Mouse (Mus musculus): ENCODE results near the gene Ccdc114. TPM values are rescaled to one million over a fixed set of nuclear protein-coding genes. Genes with fewer than 3 reads are reported as not detected.

Ccdc114 gene
- polyA plus RNA-seq, 1 experiment from 2014 or later = 5.2 TPM

- no peak for ATAC-seq (ENCODE audit: insufficient number of reproducible peaks, insufficient read depth, low FRiP score, low TSS enrichment, low read depth)
- Histone ChIP-seq H3K9ac (replicated peaks) (no peak overlapping the region), H3K9me3 (no peaks in the 10 kb centered on the region), H3K27ac (no peak overlapping the region), H3K27me3 (no peaks in the 10 kb centered on the region), H3K4me2 (no peak overlapping the region), H3K4me1 (replicated peaks) (no peaks in the 10 kb centered on the region), H3K4me3 (replicated peaks) (no peak overlapping the region), H3K36me3 (no peaks in the 10 kb centered on the region)
- WGBS = 64% methylated on average over 6 of the region's 6 CpGs
Observed at GRCm38 (mm10) chr7:45986893-45987292, 63.0 kb downstream of the Ccdc114 start.

DNA sequence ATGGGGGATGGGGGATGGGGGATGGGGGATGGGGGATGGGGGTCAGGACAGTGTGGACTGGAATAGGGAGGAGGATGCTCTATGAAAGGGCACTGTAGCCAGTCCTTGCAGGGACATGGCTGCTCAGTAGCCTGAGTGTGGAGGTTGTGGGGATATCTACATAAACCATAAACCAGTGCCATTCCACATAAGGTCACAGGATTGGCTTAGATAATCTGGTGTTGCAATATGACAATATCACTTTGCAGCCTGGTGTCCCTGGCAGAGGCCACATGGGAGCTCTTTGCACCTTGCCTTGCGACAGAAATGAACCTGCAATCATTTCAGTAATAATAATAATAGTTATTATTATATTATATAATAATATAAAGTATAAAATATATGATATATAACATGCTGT lies 64.5 kb downstream of the Ccdc114 start:
- H3K9ac ChIP-seq (replicated peaks) = no peak overlapping the region
- no peak overlapping the region for H3K4me3 ChIP-seq (replicated peaks)
- WGBS = 89% methylated on average over 1 of the region's 1 CpGs
- H3K9me3 ChIP-seq = no peaks in the 10 kb centered on the region
- H3K27me3 ChIP-seq = no peaks in the 10 kb centered on the region
- H3K4me2 ChIP-seq = no peak overlapping the region
- no peaks in the 10 kb centered on the region for H3K4me1 ChIP-seq (replicated peaks)
- ATAC-seq (ENCODE audit: insufficient number of reproducible peaks, insufficient read depth, low FRiP score, low TSS enrichment, low read depth) = no peak
- H3K36me3 ChIP-seq = no peaks in the 10 kb centered on the region
- no peak overlapping the region for H3K27ac ChIP-seq

- 83% methylated on average over 8 of the region's 8 CpGs for WGBS
- Histone ChIP-seq H3K9me3 (no peaks in the 10 kb centered on the region), H3K36me3 (no peaks in the 10 kb centered on the region), H3K4me1 (replicated peaks) (no peaks in the 10 kb centered on the region), H3K27ac (no peak overlapping the region), H3K4me3 (replicated peaks) (no peak overlapping the region), H3K4me2 (no peak overlapping the region), H3K9ac (replicated peaks) (no peak overlapping the region), H3K27me3 (no peaks in the 10 kb centered on the region)
- no peak for ATAC-seq (ENCODE audit: insufficient number of reproducible peaks, insufficient read depth, low FRiP score, low TSS enrichment, low read depth)
Observed at GRCm38 (mm10) chr7:45992470-45992869, 68.6 kb downstream of the Ccdc114 start.

Other genes with a start within 250 kb of the Ccdc114 start
- 0.13 and 0.23 TPM in 2 replicates for gene Ntn5, start 240.1 kb upstream of the Ccdc114 start, polyA plus RNA-seq (2016; fragmentation: Nextera tagmentation; extraction: Ambion mirVana)
- 0.40 and 0.74 TPM in 2 replicates for gene Sec1, start 229.7 kb upstream of the Ccdc114 start, polyA plus RNA-seq (2016; fragmentation: Nextera tagmentation; extraction: Ambion mirVana)
- 8.8 and 12.6 TPM in 2 replicates for gene Car11, start 224.2 kb upstream of the Ccdc114 start, polyA plus RNA-seq (2016; fragmentation: Nextera tagmentation; extraction: Ambion mirVana)
- gene Dbp, start 219.0 kb upstream of the Ccdc114 start, polyA plus RNA-seq (2016; fragmentation: Nextera tagmentation; extraction: Ambion mirVana) = 6.4 and 8.5 TPM in 2 replicates
- gene Rpl18, start 208.6 kb upstream of the Ccdc114 start, polyA plus RNA-seq (2016; fragmentation: Nextera tagmentation; extraction: Ambion mirVana) = 990 and 1,038 TPM in 2 replicates
- 32.5 TPM in 2 replicates for gene Sphk2, start 206.1 kb upstream of the Ccdc114 start, polyA plus RNA-seq (2016; fragmentation: Nextera tagmentation; extraction: Ambion mirVana)
- gene Fam83e, start 202.9 kb upstream of the Ccdc114 start, polyA plus RNA-seq (2016; fragmentation: Nextera tagmentation; extraction: Ambion mirVana) = 1.0 and 1.3 TPM in 2 replicates
- gene Spaca4, start 198.3 kb upstream of the Ccdc114 start, polyA plus RNA-seq (2016; fragmentation: Nextera tagmentation; extraction: Ambion mirVana) = not detected in 2 replicates
- gene Lmtk3, start 140.3 kb upstream of the Ccdc114 start, polyA plus RNA-seq (2016; fragmentation: Nextera tagmentation; extraction: Ambion mirVana) = 3.4 and 4.9 TPM in 2 replicates
- gene Sult2b1, start 139.4 kb upstream of the Ccdc114 start, polyA plus RNA-seq (2016; fragmentation: Nextera tagmentation; extraction: Ambion mirVana) = 1.6 and 1.9 TPM in 2 replicates
- 171 and 175 TPM in 2 replicates for gene Cyth2, start 109.5 kb upstream of the Ccdc114 start, polyA plus RNA-seq (2016; fragmentation: Nextera tagmentation; extraction: Ambion mirVana)
- 1.6 and 2.2 TPM in 2 replicates for gene Kcnj14, start 99.3 kb upstream of the Ccdc114 start, polyA plus RNA-seq (2016; fragmentation: Nextera tagmentation; extraction: Ambion mirVana)
- gene Grwd1, start 93.1 kb upstream of the Ccdc114 start, polyA plus RNA-seq (2016; fragmentation: Nextera tagmentation; extraction: Ambion mirVana) = 75.4 and 78.0 TPM in 2 replicates
- gene Kdelr1, start 51.3 kb upstream of the Ccdc114 start, polyA plus RNA-seq (2016; fragmentation: Nextera tagmentation; extraction: Ambion mirVana) = 50.0 and 65.6 TPM in 2 replicates
- 0.35 and 0.37 TPM in 2 replicates for gene Grin2d, start 45.7 kb upstream of the Ccdc114 start, polyA plus RNA-seq (2016; fragmentation: Nextera tagmentation; extraction: Ambion mirVana)
- 0.41 and 0.65 TPM in 2 replicates for gene Syngr4, start 27.4 kb upstream of the Ccdc114 start, polyA plus RNA-seq (2016; fragmentation: Nextera tagmentation; extraction: Ambion mirVana)
- 5.0 and 6.0 TPM in 2 replicates for gene Tmem143, start 27.1 kb upstream of the Ccdc114 start, polyA plus RNA-seq (2016; fragmentation: Nextera tagmentation; extraction: Ambion mirVana)
- 58.4 and 59.0 TPM in 2 replicates for gene Emp3, start 2.7 kb upstream of the Ccdc114 start, polyA plus RNA-seq (2016; fragmentation: Nextera tagmentation; extraction: Ambion mirVana)
- 0.26 and 0.42 TPM in 2 replicates for gene Abcc6, start 106.2 kb downstream of the Ccdc114 start, polyA plus RNA-seq (2016; fragmentation: Nextera tagmentation; extraction: Ambion mirVana)
- 22.3 and 24.9 TPM in 2 replicates for gene Nomo1, start 109.6 kb downstream of the Ccdc114 start, polyA plus RNA-seq (2016; fragmentation: Nextera tagmentation; extraction: Ambion mirVana)
- gene Kcnj11, start 176.7 kb downstream of the Ccdc114 start, polyA plus RNA-seq (2016; fragmentation: Nextera tagmentation; extraction: Ambion mirVana) = 0.09 and 0.30 TPM in 2 replicates

Data from limb, embryonic 12.5 days (tissue).